34 mouse cellular contexts compared by ENCODE assay signal in the genomic region with DNA sequence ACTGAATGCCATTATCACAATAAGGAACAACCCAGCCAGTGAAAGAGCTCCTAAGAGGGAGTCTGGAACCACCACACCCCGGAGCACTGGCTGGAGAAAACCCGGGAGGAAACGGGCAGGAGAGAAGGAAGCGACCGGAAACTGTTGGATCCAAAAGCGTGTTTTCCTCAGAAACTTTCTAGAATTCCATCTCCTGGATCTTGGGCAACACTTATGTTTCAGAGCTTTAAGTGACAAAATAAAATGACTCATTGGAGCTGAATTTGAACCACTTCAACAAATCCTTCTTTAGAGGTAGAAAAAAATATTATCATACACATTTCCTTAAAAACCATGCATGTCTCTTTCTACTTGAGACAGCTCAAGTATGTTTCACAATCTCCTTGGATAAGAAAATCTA. TPM values are rescaled to one million over a fixed set of nuclear protein-coding genes. Genes with fewer than 3 reads are reported as not detected.
"Had no signal": no experiment of that assay in that cellular context is flagged by ENCODE, and none has a peak within 500 bp of the region (broad histone marks: within the 10 kb centered on the region; RNA-seq: fewer than 3 reads in every experiment).

No protein-coding gene starts in this region.

- H3K9me3 ChIP-seq: limb, embryonic 10.5 days; limb, embryonic 13.5 days; limb, embryonic 15.5 days; liver, embryonic 12.5 days; liver, embryonic 13.5 days; liver, embryonic 15.5 days; lung, embryonic 15.5 days; midbrain, embryonic 12.5 days; midbrain, embryonic 13.5 days; midbrain, embryonic 15.5 days had no signal

- H3K4me3 ChIP-seq: limb, embryonic 10.5 days; limb, embryonic 12.5 days; limb, embryonic 13.5 days; limb, embryonic 15.5 days; liver, embryonic 12.5 days; liver, embryonic 13.5 days; liver, embryonic 15.5 days; lung, embryonic 15.5 days; megakaryocyte, embryonic 14.5 days; midbrain, embryonic 10.5 days; midbrain, embryonic 12.5 days; midbrain, embryonic 13.5 days; midbrain, embryonic 15.5 days; myocyte had no signal

- H3K27ac ChIP-seq: limb, embryonic 10.5 days; limb, embryonic 12.5 days; limb, embryonic 13.5 days; limb, embryonic 15.5 days; liver, embryonic 12.5 days; liver, embryonic 13.5 days; liver, embryonic 14.5 days; liver, embryonic 15.5 days; lung, embryonic 15.5 days; macrophage; midbrain, embryonic 10.5 days; midbrain, embryonic 12.5 days; midbrain, embryonic 13.5 days; midbrain, embryonic 15.5 days had no signal

- H3K27me3 ChIP-seq: limb, embryonic 12.5 days; limb, embryonic 13.5 days; limb, embryonic 15.5 days; liver, embryonic 12.5 days; liver, embryonic 13.5 days; liver, embryonic 15.5 days; lung, embryonic 15.5 days; megakaryocyte, embryonic 14.5 days; midbrain, embryonic 12.5 days; midbrain, embryonic 13.5 days; midbrain, embryonic 15.5 days had no signal

- H3K9ac ChIP-seq: limb, embryonic 12.5 days; limb, embryonic 13.5 days; limb, embryonic 15.5 days; liver, embryonic 12.5 days; liver, embryonic 13.5 days; liver, embryonic 14.5 days; liver, embryonic 15.5 days; liver, postnatal 0 days; lung, embryonic 14.5 days; lung, embryonic 15.5 days; midbrain, embryonic 12.5 days; midbrain, embryonic 13.5 days; midbrain, embryonic 15.5 days had no signal

- H3K4me2 ChIP-seq: limb, embryonic 12.5 days; limb, embryonic 13.5 days; limb, embryonic 15.5 days; liver, embryonic 11.5 days; liver, embryonic 12.5 days; liver, embryonic 13.5 days; liver, embryonic 15.5 days; lung, embryonic 14.5 days; lung, embryonic 15.5 days; midbrain, embryonic 11.5 days; midbrain, embryonic 12.5 days; midbrain, embryonic 13.5 days; midbrain, embryonic 15.5 days had no signal

- H3K36me3 ChIP-seq: limb, embryonic 10.5 days; limb, embryonic 15.5 days; liver, embryonic 12.5 days; liver, embryonic 13.5 days; liver, embryonic 15.5 days; lung, embryonic 15.5 days; midbrain, embryonic 12.5 days; midbrain, embryonic 13.5 days; midbrain, embryonic 15.5 days had no signal

- ATAC-seq: liver, embryonic 12.5 days; liver, postnatal 0 days; lung, postnatal 0 days; midbrain, embryonic 13.5 days; midbrain, embryonic 15.5 days; midbrain, embryonic 16.5 days had no signal

- H3K4me1 ChIP-seq: limb, embryonic 12.5 days; liver, embryonic 12.5 days; liver, embryonic 13.5 days; liver, embryonic 15.5 days; lung, embryonic 15.5 days; megakaryocyte, embryonic 14.5 days; midbrain, embryonic 15.5 days had no signal

- DNase-seq: left cerebral cortex, postnatal 4 days; liver; liver, embryonic 13.5 days; liver, postnatal 0 days; lung, adult 18-20 months; lung, adult 2 months; lung, embryonic 14.5 days; lung, postnatal 10 days; lung, postnatal 14 days; lung, postnatal 36 days; lung, postnatal 4 days; midbrain, embryonic 14.5 days had no signal

RNA-seq across cellular contexts. Expression of gene Kcnmb4, which starts 52.7 kb away (rescaled TPM):
- total RNA-seq: megakaryocyte, adult 5-6 weeks; megakaryocyte-erythroid progenitor cell, adult 5-6 weeks; monocyte, adult 5-6 weeks had no signal
- polyA plus RNA-seq: liver, postnatal 0 days; macrophage had no signal
